Mouse (Mus musculus): ENCODE results near the gene Dnaaf1.

DNA sequence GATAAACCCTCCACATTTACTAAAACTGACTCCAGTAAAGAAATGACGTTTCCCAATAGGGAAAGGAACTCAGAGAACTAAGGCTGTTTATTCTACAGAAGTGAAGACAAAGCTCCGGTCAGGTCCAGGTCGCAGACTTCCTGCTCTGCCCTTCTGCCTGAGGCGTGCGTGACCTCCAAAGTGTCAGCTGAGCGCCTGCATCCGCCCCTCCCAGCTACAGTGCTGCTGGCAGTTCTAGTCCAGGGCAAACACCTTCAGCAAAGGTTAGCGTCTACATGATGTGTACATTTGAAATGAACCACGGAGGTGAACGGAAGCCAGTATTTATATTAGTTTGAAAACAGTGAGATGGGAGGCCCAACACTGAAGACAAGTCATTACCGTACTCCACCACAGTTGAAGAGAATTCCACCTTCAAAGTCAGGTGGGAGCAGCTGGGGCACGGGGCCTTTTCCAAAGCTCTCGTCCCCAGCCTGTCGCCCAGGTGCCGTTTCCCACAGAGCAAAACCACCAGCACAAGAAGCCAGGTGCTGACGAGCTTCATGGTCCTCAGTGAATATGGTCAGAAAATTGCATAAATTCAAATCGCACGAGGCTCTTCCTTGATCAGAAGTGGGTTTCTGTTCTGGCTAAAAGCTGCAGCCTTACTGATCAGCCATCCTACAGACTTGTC, 27.9 kb upstream of the Dnaaf1 start:
- TF ChIP-seq POLR2A (IDR thresholded peaks at IDR 0.05; ENCODE audit: low read depth, low read length) (no peak), CTCF (IDR thresholded peaks at IDR 0.05; ENCODE audit: borderline replicate concordance, insufficient read depth, low read length) (no peak)

Data from embryonic fibroblast, embryonic 13.5 days (primary cell).